Mouse (Mus musculus): ENCODE measurements around the gene Trnau1ap.
"Not testable (repeated sequence)": the region's sequence is repeated elsewhere in the genome, so short reads cannot be mapped to it uniquely, and the experiment has no call there.

Gene Trnau1ap

DNA sequence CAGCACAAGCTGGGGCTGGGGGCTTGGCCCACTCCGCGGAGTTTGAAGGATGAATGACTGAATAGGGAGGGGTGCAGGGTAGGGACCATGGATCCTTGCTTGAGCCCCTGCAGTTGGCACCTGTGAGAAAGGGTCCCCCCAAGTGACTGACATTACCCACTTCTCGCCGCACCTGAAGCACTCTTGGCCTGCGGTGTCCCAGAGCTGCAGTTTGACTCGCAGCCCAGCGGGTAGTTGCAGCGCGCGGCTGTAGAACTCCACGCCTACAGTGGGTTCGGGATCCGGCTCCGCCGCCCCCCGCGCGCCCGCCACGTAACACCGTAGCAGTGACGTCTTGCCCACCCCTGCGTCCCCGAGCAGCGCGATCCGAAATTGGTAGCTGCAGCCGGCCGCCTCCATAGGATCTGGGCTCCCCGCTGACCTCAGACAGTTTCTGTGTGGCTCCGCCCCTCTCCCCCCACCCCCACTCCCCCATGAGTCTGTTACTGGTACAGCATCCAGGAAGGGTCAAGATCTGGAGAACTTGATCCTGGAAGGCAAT, 26.3 kb downstream of the Trnau1ap start, which contains the start of gene Rab42:
Rab42 (minus strand) TSS at position 447 of the 541 bp plus-strand sequence.
- no peak for ATAC-seq (ENCODE audit: insufficient number of reproducible peaks, low FRiP score, low TSS enrichment)

DNA sequence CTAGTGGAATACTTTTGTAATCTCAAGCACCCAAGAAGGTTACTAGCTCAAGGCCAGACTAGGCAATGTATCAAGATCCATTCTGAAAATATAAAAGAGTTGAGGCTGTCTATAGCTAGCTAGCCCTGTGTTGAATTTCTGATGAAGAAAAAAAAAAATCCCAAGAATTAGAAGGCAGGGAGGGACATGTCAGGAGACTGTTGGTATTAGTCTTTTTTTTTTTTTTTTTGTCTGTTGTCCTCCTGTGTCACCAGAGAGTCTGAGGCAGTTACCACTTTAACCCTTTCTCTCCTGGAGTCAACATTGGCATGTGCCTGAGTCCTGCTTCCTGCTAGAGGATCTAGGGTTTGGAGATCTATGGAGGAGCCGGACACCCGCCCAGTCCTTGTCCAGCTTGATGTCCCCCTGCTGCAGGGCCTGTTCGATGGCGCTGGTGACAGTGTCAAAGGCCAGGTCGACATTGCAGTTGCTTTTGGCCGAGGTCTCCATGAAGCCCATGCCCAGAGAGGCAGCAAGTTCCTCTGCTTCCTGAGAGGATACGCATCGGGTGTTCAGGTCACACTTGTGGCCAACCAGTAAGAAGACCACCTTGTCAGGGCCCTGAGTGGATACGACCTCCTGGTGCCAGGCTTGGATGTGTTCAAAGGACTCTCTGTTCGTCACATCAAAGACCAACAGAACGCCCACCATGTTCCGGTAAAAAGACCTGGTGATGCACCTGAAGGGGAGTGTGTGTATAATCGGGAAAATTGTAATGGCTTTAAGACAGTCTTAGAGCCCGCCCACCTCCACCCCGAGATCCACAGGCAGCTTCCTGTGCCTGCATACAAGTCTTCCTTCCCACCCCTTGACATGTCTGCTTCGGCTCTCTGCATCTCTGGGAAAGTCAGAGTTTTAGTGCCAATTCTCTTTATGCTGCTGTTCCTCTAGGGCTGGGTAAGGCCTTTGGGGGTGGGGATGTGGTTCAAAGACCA, 27.1 kb downstream of the Trnau1ap start:
- ATAC-seq (ENCODE audit: insufficient number of reproducible peaks, low FRiP score, low TSS enrichment), result no peak

DNA sequence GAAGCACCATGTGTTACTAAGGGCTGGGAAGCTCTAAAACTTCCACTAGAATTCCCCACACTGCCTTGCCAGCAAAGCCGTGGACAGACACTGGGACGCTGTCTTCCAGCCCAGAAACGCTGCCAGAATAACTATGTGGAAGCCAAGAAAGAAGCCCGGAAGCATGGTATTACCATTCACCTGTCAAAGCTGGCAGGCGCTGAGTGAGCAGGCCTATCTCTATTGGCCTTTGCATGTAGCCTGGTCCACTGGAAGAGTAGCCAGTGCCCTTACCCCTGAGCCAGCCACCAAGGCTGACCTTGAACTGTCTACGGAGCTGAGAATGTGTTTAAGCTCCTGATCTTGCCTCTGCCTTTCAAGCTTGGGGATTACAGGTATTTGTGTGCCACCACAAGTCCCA, 27.9 kb downstream of the Trnau1ap start:
- ATAC-seq (ENCODE audit: insufficient number of reproducible peaks, low FRiP score, low TSS enrichment), result no peak

DNA sequence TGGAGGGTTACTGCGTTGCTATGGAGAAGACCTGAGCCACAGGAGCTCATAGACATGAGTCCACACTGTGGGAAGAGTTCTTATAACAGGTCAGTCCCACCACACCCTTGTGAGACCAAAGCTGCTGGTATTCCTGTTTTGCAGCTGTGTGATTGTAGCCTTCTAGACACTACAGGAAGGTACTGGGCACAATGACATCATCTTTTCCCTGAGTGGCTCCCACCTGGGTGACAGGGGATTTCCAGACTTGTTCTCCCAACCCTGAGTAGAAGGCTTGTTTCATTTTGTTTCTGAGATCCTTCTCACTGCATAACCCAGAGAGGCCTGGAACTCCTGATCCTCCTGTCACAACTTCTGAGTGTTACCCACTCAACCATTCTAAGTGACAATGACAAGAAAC, 29.5 kb downstream of the Trnau1ap start:
- no peak for ATAC-seq (ENCODE audit: insufficient number of reproducible peaks, low FRiP score, low TSS enrichment)

GRCm38 (mm10) chr4:132295696-132296390, 33.5 kb downstream of the Trnau1ap start:
- ATAC-seq (ENCODE audit: insufficient number of reproducible peaks, low FRiP score, low TSS enrichment), result no peak

DNA sequence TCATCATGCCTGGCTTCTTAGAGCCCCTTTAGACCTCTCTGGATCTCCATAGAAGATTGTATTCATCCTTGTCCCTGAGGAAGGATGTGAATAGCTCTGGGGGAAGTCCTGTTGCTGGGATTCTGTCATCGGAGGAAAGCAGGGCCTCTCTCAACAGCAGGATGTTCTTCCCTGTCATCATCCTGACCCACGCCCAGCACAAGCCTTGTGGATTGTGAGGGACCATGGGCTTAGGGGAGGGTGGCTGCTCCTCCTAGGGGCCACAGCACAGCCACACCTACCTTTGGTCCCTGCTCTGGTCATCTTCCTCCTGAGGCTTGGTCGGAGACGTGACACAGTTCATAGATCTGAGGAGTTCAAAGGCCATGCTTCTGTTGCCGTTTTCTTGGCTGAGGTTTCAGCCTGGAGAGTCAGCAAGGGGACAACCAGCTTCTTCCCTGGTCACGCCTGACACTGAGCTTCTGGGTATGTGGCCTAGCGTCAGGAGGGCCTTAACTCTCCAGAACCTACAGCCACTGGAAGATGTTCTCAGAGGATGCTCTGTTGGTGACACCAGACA, 35.6 kb downstream of the Trnau1ap start:
- ATAC-seq (ENCODE audit: insufficient number of reproducible peaks, low FRiP score, low TSS enrichment), result no peak

DNA sequence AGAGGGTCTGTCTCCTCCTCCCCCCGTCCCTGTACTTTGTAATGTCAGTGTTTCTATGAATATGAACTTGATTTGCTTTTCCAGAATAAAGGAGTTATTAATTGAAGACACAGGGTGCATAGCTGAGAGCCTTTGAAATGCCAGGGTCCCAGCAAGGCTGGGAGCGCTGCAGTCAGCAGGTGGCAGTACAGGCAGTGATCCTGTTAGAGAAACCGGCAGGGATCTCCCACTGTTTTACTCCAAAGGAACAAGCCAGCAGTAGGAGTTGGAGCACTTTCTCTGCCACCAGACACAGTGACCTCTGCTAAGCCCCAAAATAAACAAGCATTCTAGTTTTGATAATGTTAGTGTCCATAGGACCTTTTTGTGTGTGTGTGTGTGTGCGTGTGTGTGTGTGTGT, 36.4 kb downstream of the Trnau1ap start:
- ATAC-seq (ENCODE audit: insufficient number of reproducible peaks, low FRiP score, low TSS enrichment), result no peak

GRCm38 (mm10) chr4:132291624-132292335, 37.6 kb downstream of the Trnau1ap start:
- ATAC-seq (ENCODE audit: insufficient number of reproducible peaks, low FRiP score, low TSS enrichment), result no peak

- no peak for ATAC-seq (ENCODE audit: insufficient number of reproducible peaks, low FRiP score, low TSS enrichment)
These were observed 38.3 kb downstream of the Trnau1ap start for GRCm38 (mm10) chr4:132291056-132291455.

GRCm38 (mm10) chr4:132288840-132289239, 40.5 kb downstream of the Trnau1ap start:
- not testable (repeated sequence) for ATAC-seq (ENCODE audit: insufficient number of reproducible peaks, low FRiP score, low TSS enrichment)

DNA sequence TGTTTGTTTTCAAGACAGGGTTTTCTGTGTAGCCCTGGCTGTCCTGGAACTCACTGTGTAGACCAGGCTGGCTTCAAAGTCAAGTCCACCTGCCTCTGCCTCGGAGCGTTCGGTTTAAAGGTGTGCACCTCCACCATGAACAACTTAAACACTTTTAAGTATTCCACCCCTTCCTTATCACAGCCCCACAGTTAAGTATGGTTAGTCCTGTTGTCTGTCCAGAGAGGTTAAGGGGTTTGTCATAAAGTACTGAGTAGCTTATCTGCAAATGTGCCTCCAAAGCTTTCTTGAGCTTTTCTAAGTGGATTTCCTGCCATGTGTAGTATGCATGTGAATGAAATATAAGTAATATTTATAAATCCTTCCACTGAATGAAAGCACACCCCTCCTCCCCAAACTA, 53.4 kb downstream of the Trnau1ap start:
- ATAC-seq (ENCODE audit: insufficient number of reproducible peaks, low FRiP score, low TSS enrichment), result no peak

DNA sequence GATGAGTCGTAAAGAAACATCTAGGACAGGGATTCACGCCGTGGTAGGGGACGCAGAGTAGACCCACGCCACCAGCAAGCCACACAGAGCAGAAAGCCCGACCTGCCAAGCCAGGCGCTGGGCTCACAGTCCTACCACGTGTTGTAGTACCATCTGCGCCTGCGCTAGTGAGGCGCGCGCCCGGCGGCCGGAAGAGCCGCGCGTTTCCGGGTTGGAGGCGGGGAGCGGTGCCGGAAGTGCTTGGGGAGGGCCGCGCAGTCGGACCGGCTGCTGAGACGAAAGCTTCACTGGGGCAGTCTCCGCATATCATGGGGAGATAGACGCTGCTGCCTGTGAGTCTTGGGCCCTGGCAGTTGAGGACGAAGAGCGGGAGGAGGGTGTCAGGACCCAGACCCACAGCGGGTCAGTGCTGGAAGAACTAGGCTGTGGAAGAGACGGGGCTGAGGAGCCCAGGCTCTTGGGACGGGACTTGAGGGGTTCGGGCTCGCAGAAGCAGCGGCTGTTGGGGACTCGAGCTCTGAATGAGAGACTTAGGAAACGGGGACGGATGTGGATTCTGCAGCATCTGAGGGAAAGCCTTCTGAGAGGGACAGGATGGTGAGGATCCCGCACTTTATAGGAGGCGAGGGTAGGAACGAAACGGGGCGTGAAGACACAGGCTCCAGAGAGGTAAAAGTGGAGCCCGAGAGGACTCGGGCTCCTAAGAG, 55.0 kb downstream of the Trnau1ap start, which contains the start of gene Taf12:
Taf12 (plus strand) TSS at position 220 of the 707 bp plus-strand sequence.
- peak; percentile 90 for ATAC-seq (ENCODE audit: insufficient number of reproducible peaks, low FRiP score, low TSS enrichment)

DNA sequence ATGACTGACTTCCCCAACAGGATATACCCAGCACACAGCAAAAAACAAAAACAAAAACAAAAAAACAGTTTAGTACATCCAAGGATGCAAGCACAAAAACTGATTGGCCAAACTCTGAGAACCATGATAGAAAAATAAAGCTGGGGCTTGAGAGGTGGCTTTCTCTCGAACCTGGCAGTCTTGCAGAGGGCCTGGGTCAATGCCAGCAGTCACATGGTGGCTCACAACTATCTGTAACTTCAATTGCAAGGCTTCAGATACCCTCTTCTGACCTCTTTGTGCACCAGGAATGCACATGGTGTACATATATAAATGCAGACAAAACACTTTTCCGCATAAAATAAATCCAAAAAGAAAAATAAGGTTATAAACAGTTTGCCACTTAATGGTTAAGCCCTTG, 56.2 kb downstream of the Trnau1ap start:
- ATAC-seq (ENCODE audit: insufficient number of reproducible peaks, low FRiP score, low TSS enrichment), result no peak

GRCm38 (mm10) chr4:132269740-132270560, 59.4 kb downstream of the Trnau1ap start:
- peak; percentile 59; the same call in 1 of the 2 replicates for ATAC-seq (ENCODE audit: insufficient number of reproducible peaks, low FRiP score, low TSS enrichment)

- no peak for ATAC-seq (ENCODE audit: insufficient number of reproducible peaks, low FRiP score, low TSS enrichment)
These were observed 60.2 kb downstream of the Trnau1ap start for GRCm38 (mm10) chr4:132268871-132269739.

GRCm38 (mm10) chr4:132266835-132267349, 62.4 kb downstream of the Trnau1ap start:
- no peak for ATAC-seq (ENCODE audit: insufficient number of reproducible peaks, low FRiP score, low TSS enrichment)

- ATAC-seq (ENCODE audit: insufficient number of reproducible peaks, low FRiP score, low TSS enrichment), result no peak
These were observed 66.0 kb downstream of the Trnau1ap start for GRCm38 (mm10) chr4:132263313-132263712.

- ATAC-seq (ENCODE audit: insufficient number of reproducible peaks, low FRiP score, low TSS enrichment), result no peak
These were observed 67.1 kb downstream of the Trnau1ap start for GRCm38 (mm10) chr4:132262358-132262616.
